Mouse (Mus musculus): Measurements from ENCODE around the gene Slc24a2.
A peak's percentile ranks its signal among the peaks of the same experiment; 100 is the strongest.

Slc24a2 gene

DNA sequence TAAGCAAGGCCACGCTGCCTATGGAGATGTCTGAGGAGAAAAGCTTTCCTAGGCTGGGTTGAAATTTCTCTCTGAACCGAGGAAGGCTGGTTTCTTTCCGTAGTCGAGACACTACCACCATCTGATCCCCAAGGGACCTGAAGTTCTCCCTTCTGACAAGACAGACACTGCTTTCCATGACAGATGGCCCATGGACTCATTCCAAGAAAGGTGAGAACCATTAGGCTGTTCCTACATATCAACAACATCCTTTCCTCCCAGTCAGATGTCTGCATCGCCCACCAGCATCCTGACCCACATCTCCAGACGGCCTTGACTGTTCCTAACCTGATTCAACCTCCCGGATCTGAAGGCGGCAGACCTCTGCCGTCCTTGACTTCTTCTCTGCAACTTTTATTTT is 187.0 kb downstream of the Slc24a2 start:
- no peak for DNase-seq (ENCODE audit: low spot score in 2 of 2)

DNA sequence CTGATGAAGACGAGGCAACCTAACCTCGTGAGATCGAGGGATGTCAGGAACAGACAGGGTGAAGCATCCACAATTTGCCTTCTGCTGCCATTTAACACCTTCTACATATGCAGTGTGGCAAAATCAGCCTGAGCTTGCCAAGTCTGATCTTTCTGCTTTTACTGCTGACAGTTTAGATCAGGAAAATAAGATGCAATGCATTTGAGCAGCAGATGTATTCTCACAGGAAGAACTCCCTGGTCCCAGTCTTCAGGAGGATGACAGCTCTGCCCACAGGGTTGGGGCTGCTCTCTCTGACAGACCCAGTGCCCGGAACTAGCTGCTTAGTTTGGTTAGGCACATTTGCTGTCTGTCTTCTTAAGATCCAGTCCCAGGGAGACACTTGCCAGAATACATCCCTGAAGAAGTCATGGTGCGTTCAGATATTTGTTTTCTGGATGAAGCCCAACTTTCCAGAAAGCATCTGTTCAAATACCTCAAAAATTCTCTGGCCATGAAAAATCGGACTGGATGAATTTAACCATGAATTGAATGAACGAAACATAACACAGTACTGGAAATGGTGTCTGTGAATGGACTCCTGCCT is 188.8 kb downstream of the Slc24a2 start:
- peak in 1 of 2 experiments; percentile 8 for DNase-seq (ENCODE audit: low spot score in 2 of 2)

- no peak for DNase-seq (ENCODE audit: low spot score in 2 of 2)
Measured at GRCm38 (mm10) chr4:87037592-87037991, 192.7 kb downstream of the Slc24a2 start.

GRCm38 (mm10) chr4:87036507-87036906 is 193.8 kb downstream of the Slc24a2 start:
- peak; percentile 17 to 25 for DNase-seq (ENCODE audit: low spot score in 2 of 2)

- no peak for DNase-seq (ENCODE audit: low spot score in 2 of 2)
Measured at GRCm38 (mm10) chr4:87035701-87036100, 194.6 kb downstream of the Slc24a2 start.

GRCm38 (mm10) chr4:87032632-87033031 is 197.6 kb downstream of the Slc24a2 start:
- no peak for DNase-seq (ENCODE audit: low spot score in 2 of 2)

- DNase-seq (ENCODE audit: low spot score in 2 of 2) = no peak
Measured at GRCm38 (mm10) chr4:87031076-87031475, 199.2 kb downstream of the Slc24a2 start.

DNA sequence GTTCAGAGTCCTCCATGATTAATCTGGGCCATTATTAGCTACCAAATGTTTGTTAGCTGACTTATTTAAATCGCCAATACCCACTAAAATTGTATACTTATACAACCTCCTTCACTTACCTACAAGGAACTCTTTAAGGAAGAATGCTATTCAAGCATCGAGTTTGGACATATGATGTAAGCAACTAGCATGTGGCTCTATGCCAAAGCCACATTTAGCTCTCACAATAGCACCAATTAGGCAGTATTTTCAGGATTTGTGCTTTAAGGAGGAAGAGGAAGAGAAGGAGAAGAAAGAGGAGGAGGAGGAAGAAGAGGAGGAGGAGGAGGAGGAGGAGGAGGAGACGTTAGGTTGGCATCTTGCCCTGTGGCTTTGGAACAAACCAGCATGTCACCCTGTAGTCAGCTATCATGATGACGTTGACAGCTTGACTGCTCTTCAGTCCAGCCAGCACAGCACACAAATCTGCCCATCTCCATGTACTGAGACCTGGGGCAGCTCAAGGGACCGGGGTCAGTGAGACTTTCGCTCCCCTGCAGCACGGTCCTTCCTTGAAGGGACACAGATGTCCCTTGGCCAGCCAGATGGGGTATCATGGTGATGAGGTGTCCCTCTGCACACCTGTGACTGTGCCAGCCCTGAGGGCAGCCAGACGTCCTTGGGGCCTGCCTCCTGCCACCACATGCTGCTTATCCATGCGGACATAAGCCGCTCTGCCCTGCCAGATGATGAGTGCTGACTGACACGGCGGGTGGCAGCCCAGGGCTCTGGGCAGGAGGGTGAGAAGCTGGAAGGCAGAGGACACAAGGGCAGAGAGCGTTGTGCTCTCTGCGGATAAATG is 203.7 kb downstream of the Slc24a2 start:
- peak in 1 of 2 experiments; percentile 8 for DNase-seq (ENCODE audit: low spot score in 2 of 2)

- no peak for DNase-seq (ENCODE audit: low spot score in 2 of 2)
Measured at GRCm38 (mm10) chr4:87024556-87024955, 205.7 kb downstream of the Slc24a2 start.

- no peak for DNase-seq (ENCODE audit: low spot score in 2 of 2)
Measured at GRCm38 (mm10) chr4:87021542-87021941, 208.7 kb downstream of the Slc24a2 start.

GRCm38 (mm10) chr4:87019486-87020105 is 210.7 kb downstream of the Slc24a2 start:
- DNase-seq (ENCODE audit: low spot score in 2 of 2) = no peak

- no peak for DNase-seq (ENCODE audit: low spot score in 2 of 2)
Measured at GRCm38 (mm10) chr4:87018073-87018997, 211.9 kb downstream of the Slc24a2 start.

DNA sequence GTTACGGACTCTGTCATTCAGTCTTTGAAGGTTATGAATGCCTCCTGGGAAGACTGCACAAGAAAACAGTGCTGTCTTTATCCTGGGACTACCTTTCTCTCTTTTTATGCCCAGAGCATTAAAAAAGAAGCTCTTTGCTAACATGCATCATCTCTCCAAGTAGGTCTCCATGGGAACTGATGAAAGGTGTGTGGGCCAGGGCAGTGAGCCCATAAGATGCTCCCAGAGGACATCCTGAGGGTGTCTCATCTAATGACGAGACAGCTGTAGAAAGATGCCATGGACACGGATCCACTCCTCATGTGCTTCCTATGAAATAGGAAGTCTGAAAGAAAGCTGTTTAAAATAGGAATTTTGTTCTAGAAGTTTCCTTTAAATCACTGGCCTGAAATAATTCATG is 212.8 kb downstream of the Slc24a2 start:
- DNase-seq (ENCODE audit: low spot score in 2 of 2) = no peak

GRCm38 (mm10) chr4:87015746-87016145 is 214.5 kb downstream of the Slc24a2 start:
- DNase-seq (ENCODE audit: low spot score in 2 of 2) = no peak

- no peak for DNase-seq (ENCODE audit: low spot score in 2 of 2)
Measured at GRCm38 (mm10) chr4:87013721-87014620, 216.3 kb downstream of the Slc24a2 start.

GRCm38 (mm10) chr4:86992470-86992869 is 237.8 kb downstream of the Slc24a2 start:
- no peak for DNase-seq (ENCODE audit: low spot score in 2 of 2)

GRCm38 (mm10) chr4:86989301-86989700 is 241.0 kb downstream of the Slc24a2 start:
- DNase-seq (ENCODE audit: low spot score in 2 of 2) = no peak

GRCm38 (mm10) chr4:86987846-86988245 is 242.4 kb downstream of the Slc24a2 start:
- DNase-seq (ENCODE audit: low spot score in 2 of 2) = no peak

- DNase-seq (ENCODE audit: low spot score in 2 of 2) = no peak
Measured at GRCm38 (mm10) chr4:86977272-86977671, 253.0 kb downstream of the Slc24a2 start.

DNA sequence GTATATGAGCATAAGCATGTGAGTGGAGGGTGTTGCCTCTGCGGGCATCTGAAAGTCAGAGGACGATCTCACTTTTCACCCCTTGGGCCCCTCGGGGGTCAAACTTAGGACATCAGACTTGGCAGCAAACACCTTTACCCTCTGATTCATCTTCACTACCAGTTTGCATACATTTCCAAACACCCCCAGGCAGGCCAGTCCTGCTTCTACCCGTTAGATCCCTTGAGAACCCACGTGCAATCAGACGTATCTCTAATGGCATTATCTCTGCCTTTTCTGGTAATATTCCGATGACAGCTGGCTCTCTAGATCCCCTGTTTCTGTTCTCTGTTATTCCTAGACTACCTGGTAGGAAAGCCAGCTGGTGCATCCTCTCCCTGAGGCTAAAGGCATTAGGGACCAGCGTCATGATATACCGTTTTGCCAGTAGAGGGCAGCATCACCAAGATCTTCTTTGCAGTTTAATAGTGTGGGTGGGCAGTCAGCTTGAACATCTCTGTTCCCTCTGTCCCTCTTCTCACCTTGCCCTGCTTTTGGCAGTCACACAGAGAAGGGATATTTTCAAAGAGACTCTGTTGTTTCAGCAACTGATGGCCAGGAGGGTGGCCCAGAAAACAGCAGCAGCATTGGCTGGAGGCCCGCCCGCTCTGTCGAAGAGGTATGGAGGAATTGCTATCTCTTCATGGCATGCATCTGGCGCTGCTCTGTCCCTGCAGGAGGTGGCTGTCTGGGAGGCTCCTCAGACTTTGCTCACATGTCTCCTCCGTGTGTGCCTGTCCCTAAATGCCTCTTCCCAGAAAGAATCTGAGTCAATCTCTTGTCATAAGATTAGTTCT is 272.5 kb downstream of the Slc24a2 start:
- DNase-seq (ENCODE audit: low spot score in 2 of 2) = peak; percentile 5 to 12
